Mouse (Mus musculus) c-Kit-negative CD71-positive TER-119-positive erythroid progenitor cells, embryonic 14.5 days (primary cell): ENCODE measurements around the gene Stag3.

ENCODE experiments used
- DNase-seq: peaks from one replicate; pipeline ENCODE4 v3.0.0-alpha.2; 2013; ENCODE audit warnings: low read depth, low spot score

Gene Stag3

DNA sequence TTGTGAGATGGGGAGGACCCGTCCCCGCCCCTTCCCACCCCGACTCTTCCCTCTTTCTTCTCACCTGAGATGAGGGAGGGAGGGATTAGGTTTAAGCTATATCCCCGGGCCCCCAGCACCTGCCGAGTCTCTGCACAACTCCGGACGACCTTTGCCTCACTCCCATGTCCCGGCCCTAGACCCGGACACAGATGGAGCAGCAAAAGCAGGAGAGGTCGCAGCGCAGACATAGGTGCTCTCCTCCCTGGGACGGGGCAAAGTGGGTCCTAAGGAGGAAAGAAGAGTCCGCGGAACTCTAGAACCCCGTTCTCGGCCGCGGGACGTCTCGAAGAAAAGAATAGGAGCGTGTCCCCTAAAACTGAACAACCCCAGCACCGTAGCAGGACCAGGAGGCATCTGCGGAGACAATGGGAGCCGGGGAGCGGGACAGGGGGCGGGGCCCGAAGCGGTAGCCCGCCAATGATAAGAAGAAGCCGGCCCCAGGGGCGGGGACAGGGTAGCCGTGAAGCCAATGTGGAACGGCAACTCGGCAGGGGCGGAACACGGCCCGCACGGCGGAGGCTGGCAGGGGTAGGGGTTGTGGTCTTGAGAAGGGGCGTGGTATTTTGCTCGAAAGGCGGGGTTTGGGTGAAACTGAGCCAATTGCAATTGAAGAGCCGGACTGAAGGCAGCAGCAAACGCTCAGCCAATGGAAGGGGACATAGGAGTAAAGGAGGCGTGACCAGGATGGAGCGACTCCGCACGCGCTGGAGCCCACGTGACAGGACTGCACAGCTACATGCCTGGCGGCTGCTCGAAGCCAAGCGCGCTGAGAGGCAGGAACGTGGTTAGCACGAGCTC is at the start of gene Stag3, which contains the start of the genes Gm43720 and Gpc2:
TSS of gene Stag3 (plus strand) at position 656 of the 840 bp plus-strand sequence.
TSS of gene Gm43720 (minus strand) at position 374 of the 840 bp plus-strand sequence.
TSS of gene Gpc2 (minus strand) at position 421 of the 840 bp plus-strand sequence.
- peak; percentile 66 for DNase-seq

DNA sequence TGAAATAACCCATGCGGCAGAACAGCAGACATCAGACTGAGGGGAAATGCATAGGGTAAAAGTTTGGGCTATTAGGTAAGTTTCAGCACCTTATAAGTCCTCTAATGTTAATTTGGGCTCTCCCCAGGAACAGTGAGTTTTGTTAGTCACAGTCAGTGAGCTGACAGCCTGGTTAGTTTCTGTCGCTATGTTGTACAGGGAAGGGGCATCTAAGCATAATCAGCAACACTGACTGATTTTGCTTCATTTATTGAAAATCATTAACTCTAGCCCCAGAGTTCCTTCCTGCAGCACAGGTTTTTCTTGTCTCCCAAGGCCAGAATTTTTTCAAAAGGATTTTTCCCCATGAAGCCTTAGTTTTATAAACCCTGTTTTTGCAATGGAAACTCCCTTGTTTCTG is 46.3 kb upstream of the Stag3 start:
- no peak for DNase-seq

DNA sequence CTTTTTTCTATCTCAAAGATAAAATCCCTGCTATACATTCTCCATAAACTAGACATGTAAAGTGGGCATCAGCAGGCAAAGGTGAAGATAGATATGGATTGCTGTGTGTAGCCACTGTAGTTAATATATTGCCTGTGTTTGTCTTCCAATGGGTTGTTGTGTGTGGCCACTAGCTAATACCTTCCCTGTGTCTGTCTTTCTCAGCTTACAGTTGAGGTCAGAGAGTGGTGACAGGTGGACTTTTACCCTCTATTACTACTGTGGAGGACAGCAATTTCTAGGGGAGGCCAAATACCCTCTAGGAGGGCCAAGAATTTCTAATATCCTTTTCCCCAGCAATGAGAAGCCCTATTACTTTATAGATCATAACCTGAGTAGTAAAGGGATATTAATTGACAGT is 45.8 kb upstream of the Stag3 start:
- no peak for DNase-seq

DNA sequence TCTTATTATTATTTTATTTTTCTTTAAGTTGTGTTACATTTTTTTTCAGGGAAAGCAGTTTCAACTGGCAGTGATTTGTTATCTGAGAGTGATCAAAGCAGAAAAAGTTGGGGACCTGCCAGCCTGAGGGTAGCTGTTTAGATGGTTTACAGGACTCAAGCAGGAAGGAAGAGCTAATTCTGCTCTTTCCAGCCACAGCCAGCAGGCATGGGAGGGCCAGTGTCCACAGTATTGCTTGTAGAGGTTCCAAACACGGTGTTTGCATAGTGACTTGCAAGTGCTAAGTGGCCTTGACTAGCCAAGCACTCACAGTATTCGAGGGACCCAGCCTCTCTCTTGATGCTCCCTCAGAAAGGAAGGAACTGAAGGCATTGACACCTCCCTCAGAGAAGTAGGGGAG is 38.5 kb upstream of the Stag3 start:
- no peak for DNase-seq

DNA sequence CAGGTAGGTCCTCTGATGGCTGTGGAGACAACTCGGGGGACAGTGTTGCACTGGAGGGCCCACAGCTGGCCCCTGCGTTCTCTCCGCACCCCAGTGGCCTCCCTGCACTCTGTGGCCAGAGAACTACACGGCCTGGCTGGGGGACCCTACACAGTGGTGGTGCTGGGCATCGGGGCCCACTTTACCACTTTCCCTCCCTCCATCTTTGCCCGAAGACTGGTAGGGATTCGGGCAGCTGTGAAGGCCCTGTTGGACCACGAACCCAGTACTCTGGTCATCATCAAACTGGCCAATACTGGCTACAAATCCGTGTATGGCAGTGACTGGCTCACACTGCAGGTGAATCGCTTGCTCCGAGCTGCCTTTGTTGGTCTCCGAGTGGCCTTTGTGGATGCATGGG is 28.9 kb upstream of the Stag3 start:
- no peak for DNase-seq

DNA sequence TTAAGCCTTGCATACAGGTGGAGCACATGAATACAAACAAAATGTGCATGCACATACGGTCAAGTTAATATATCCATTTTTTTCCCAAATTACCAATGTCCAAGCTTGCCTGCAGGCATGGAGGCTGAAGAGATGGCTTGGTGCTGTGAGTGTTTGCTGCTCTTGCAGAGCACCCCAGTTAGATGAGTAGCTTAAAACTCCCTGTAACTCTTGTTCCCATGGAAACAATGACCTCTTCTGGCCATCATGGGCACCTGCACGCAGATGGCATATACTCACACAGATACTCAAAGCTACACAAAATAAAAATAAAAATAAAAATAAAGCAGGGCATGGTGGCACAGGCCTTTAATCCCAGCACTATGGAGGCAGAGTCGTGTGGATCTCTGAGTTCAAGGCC is 27.0 kb upstream of the Stag3 start:
- DNase-seq: no peak

DNA sequence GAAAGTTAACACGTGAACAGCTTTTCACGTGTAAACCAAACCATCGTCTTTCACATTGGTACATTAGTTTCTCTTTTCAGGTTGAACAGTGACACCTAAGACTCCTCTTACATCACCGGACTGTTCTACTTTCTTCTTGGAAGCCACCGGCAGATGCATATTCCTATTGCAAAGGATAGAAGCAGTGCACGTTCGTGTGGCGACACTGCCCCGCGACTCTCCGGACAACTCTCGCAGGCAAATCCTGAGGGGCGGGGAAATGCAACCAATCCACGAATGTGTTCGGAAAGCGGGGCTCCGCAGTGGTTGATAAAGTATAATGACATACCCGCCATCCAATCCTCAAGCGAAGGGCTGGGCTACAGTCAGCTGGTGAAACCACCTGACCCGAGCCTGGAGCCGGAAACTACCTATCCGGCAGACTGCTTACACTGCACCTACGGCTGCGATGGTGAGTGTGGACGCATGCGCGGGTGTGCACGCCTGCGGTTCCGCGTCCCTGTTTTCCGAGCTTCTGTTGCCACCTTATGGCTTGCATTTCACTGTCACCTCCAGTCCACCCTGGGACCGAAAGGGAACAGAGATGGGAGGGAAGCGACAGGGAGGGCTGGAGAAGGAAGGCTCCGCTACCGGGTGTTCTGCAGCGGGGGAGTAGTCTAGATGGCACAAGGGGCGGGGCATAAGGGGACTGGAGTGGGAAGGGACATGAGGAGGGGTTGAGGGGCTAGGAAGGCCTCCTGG is 24.5 kb upstream of the Stag3 start, which contains the start of gene Lamtor4:
TSS of gene Lamtor4 (plus strand) at position 130 of the 741 bp plus-strand sequence.
- DNase-seq: peak; percentile 85

DNA sequence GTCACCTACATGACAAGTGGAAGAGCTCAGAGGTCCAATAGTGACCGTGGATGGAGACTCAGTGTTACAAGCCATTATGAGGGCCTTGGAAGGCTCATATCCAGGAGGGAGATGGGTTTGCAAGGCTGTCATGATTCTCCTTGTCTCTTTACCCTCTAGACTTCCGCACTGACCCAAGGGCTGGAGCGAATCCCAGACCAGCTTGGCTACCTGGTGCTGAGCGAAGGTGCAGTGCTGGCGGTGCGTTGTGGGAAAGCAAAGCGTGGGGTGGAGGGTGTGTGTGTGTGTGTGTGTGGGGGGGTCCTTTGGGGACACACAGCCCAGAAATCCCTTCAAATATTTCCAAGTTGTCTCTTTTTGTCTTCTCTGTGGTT is 24.0 kb upstream of the Stag3 start:
- no peak for DNase-seq

DNA sequence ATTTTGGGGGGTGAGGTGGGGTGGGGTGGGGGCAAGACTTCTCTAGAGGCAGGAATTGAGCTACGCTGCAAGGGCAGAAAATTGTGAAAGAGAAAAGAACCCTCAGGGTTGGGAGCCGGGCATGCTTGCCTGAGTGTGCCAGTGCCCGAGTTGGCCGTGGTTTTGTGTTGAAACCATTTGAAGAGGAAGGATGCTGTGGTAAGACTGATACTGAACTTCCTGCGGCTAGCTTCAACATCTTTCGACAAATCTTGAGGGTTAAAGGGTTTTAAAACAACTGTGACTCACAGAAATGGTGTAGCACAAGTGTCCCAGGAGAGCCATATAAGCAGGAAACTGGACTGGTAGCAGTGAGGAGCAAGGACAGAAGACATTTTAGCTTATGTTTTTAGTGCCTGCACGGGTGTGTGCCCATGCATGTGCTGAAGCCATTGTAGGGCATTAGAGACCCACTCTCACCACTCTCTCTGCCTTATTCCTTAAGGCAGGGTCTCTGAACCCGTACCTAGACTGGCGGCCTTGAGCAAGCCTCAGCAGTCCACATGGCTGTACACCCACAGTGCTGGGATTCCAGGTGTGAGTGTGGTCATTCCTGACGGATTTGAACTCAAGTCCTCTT is 23.0 kb upstream of the Stag3 start:
- DNase-seq: no peak

DNA sequence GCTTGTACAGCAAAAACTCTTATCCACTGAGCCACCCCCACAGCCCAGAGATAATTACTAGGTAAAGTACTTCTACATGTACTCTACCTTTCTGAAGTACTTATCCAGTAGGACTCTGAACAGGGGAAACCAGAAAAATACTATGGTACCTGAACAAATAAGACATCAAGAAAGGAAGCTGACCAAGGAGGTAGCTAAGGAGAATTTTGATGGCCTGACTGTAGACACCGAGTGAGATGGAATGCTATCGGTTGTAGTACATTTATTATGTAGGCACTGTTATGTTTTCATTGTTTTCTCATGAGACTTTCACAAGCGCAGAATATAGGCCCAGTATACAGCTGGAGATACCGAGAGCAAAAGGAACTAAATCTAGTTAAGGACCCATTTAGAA is 22.5 kb upstream of the Stag3 start:
- no peak for DNase-seq

DNA sequence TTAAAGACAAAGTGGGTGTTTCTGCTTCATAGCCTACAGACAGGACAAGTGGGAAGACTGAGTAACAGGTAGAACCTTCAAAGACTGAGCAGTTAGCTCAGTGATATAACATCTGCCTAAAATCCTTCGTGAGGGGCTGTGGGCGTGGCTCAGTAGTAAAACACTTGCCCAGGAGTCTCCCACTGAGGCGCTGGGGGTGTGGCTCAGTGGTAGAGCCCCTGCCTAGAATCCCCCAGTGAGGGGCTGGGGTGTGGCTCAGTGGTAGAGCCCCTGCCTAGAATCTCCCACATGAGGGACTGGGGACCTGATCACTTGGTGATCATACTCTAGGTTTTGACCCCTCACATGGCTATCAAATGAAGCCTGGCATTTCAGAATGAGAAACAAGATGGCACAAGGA is 22.0 kb upstream of the Stag3 start:
- DNase-seq: no peak

DNA sequence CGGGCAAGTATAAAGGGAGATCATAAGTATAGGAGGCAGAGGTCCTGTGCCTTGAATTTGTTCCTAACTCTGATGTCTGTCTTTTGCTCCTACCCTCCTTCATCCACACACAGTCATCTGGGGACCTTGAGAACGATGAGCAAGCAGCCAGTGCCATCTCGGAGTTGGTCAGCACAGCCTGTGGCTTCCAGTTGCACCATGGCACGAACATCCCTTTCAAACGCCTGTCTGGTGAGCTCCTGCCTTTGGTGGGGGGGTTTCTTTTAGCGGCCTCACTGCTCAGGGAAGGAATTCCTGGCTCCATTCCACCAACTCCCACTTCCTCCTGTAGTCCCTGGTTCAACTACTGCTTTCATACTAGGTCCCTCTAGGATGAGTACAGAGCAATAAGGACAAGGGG is 21.5 kb upstream of the Stag3 start:
- DNase-seq: no peak

DNA sequence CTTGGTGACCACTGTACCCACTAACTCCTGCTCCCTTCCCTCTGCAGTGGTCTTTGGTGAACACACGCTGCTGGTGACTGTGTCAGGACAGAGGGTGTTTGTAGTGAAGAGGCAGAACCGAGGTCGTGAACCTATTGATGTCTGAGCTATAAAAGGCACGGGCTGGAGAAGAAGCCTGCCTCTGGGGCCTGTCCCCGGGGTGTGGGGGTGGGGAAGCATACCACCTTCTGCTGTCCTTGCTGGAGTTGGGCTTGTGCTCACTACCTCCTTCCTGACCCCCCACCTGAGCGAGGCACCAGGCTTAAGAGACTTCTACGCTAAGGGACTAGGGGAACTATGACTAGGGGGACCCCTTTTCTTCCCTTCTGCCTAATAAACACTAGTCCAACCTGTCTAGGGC is 21.0 kb upstream of the Stag3 start:
- DNase-seq: no peak

DNA sequence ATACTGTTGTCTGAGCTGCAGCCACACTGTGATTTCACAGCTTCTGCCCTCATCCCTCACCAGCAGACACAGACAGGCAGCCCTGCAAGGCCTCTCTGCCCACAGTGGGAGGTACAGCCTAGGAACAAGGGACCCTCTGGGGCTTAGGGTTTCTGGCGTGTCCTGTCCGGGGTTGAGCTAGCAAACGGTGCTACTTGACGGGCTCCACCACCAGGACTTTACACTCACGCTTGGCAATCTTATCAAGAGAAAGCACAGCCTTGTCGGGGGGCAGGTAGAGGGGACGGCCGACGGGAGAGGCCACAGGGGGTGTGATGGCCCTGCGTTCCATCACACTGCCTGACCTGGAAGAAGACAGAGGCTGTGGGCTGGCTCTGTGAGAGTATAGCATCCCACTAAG is 20.0 kb upstream of the Stag3 start:
- DNase-seq: no peak

DNA sequence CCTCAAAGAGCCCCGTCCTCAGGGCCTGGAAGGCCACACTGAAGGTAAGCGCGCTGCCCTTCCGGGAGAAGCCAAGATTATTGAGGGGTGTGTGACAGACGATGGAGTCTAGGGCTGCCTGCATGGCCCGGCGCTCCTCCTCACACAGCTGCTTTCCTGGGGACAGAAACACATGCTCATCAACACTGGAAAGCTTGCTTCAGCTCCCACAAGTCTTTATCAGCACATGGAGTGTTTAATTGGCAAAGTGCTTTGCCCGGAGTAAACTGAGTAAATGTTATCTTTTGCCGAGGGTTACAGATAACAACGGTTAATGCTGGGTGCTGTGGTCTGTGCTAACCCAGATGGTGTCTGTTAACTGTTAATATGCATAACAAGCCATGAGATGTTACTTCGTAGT is 19.2 kb upstream of the Stag3 start:
- DNase-seq: no peak

DNA sequence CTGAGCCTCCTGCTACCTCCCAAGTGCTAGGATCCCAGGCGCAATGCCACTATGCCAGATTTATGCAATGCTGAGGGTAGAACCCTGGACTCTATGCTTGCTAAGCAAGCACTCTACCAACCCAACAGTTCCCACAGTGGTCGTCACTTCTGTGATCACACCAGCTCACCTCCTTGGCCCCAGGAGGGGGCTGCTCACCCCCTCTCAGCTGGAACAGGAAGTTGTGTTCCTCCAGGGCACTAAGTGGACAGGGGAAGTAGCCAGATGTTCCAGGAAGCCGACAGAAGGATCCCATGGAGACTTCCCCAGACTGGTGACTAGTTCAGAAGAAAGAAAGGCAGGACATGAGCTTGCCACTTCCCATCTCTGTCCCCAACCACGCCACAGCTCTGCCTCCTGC is 18.0 kb upstream of the Stag3 start:
- no peak for DNase-seq

DNA sequence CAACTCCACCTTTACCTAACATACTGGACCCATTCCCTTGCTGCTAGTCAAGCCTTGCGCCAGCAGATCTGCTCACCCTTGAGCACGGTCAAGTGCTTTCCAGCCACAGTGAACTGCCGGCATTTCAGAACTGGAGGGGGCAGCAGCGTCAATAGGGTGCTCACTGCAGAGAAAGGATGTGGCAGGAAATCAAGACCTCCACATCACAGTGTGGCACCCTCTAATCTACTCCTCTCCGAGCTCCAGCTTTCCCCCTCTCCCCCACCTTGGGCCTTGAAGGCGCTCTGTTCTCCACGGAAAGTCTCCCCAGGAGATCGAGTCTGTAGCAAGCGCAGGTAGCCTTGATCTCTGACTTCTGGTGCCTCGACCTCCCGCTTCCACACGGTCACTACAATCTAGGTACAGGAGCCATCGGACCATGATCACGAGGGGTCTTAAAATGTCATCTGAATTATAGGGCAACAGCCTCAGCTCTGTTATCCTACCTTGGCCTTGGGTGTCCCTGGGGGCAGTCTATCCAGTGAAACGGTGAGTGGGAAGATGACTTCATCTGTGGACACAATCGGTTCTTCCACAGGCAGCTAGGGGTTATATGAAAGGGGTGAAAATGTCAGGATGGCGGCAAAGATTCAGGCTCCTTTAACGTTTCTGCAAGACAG is 17.3 kb upstream of the Stag3 start:
- no peak for DNase-seq

DNA sequence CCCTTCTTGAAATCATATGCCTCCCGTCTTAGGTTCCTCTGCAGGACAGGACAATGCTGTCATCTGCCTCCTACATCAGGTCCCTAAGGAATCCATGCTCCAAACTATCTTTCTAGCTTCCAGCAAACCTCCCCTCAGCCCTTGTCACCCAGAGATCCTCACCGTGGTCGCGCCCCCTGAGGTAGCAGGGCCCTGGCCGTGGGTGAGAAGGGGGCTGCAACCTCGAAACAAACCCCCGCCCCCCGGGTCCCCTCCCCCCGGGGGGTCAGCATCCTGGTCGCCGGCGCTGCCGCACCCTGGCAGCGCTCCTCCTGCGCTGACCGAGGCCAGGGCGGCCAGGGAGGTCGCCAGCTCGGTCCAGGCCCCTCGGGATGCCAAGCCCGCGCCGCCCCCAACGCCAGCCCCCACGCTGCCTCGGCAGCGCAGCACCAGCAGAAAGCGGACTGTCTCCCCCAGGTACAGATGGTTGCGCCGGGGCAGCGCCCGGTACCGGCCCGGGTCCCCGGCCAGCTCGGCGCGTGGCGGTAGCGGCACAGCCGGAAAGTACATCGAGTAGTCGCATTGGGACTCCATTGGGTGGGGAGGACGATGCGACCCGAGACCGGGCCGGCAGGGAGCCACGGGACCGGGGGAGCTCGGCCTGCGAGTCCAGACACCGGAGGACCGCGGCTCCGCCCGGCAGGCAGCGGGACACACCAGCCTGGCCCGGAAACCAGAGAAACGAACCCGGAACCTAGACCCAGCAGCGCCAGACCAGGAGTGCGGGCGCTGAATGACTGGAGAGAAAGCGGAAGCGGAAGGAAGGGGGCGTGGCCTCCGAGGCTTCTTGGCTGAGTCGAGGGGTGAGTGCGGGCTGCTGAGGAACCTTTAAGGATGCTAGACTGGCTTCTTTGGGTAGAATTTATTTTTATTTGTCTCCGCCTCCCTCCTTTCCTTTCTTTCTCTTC is 16.5 kb upstream of the Stag3 start, which contains the start of gene BC037034:
TSS of gene BC037034 (minus strand) at position 774 of the 947 bp plus-strand sequence.
- peak; percentile 83 for DNase-seq

DNA sequence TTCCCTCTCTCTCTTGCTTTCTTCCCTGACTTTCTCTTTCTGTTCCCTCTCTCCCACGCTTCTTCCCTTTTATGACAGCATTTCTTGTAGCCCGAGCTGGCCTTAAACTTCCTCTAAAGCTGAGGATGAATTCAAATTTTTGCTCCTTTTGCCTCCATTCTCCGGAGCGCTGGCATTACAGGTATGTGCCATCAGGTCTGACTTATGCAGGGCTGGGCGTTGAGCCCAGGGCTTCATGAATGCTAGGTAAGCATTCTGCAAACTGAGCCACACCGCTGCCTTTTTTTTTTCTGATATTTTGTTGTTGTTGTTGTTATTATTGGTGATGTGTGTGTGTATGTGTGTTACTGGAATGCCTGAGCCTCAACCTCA is 15.8 kb upstream of the Stag3 start:
- no peak for DNase-seq

DNA sequence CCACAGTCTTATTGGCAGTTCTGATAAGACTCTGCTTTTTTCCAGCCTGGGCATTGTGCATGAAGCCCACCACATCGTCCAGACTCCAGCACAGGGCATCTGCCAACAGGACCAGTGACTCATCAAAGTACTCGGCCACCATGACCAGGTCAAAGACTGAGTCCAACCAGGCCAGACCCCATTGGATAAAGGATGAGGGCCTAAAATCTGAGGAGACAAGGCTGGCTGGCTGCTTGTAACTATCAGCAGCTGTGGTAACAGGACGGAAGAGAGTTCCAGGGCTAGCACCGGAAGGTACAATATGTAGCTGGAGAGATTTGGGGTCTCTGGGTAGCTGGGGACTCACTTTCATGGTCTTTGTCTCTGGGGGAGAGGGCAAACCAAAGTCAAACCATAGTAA is 14.3 kb upstream of the Stag3 start:
- no peak for DNase-seq

DNA sequence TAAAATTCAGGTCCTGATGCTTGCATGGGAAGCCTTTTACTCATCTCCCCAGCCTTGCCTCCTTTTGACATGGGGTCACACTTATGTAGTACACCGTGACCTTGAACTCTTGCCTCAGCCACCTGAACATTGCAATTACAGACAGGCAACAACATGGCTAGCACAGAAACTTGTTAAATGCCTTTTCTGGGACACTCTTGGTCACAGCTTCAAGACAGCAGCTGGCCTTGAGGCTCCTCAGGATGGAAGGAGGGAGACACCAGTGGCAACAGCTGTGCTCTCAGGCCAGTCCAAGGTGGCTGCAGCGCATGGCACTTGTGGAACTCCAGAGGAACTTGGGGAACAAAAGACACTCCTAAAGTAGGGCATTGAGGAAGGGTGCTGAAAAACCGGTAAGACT is 12.9 kb upstream of the Stag3 start:
- no peak for DNase-seq
